Mouse (Mus musculus) hindbrain, embryonic 12.5 days (tissue): ENCODE data around the gene Polr3b. TPM values are rescaled to one million over a fixed set of nuclear protein-coding genes. Genes with fewer than 3 reads are reported as not detected.

Experiments
- ATAC-seq: fragments of 200-750 bp; cut with Nextera tagmentation; 2 replicates; pipeline ENCODE4 v1.8.0; 2017; ENCODE audit warnings: moderate TSS enrichment; ENCODE audit not compliant: low FRiP score
- H3K27ac ChIP-seq: fragments of 300-500 bp; sonication (generic); 2 replicates; pipeline ENCODE4 v1.5.1; 2016; ENCODE audit warnings: mild to moderate bottlenecking
- H3K27me3 ChIP-seq: fragments of 300-500 bp; sonication (generic); 2 replicates; pipeline ENCODE4 v1.6.1; 2016; ENCODE audit warnings: mild to moderate bottlenecking
- H3K36me3 ChIP-seq: fragments of 300-500 bp; sonication (generic); 2 replicates; pipeline ENCODE4 v1.6.1; 2016; ENCODE audit warnings: mild to moderate bottlenecking
- H3K4me1 ChIP-seq: fragments of 300-500 bp; sonication (generic); 2 replicates; pipeline ENCODE4 v1.6.1; 2016
- H3K4me2 ChIP-seq: fragments of 300-500 bp; sonication (generic); replicated peaks from 2 replicates; pipeline ENCODE4 v1.6.1; 2016; ENCODE audit warnings: mild to moderate bottlenecking
- H3K4me3 ChIP-seq: fragments of 300-500 bp; sonication (generic); 2 replicates; pipeline ENCODE4 v1.5.1; 2016; ENCODE audit warnings: mild to moderate bottlenecking
- H3K9ac ChIP-seq: fragments of 300-500 bp; sonication (generic); 2 replicates; pipeline ENCODE4 v1.6.1; 2016; ENCODE audit warnings: mild to moderate bottlenecking, moderate library complexity
- H3K9me3 ChIP-seq: fragments of 300-500 bp; sonication (generic); replicated peaks from 2 replicates; pipeline ENCODE4 v1.6.1; 2016; ENCODE audit warnings: mild to moderate bottlenecking
- WGBS: fragments of 180-500 bp; shearing (Covaris S2); methylation state at CpG from one replicate; pipeline ENCODE4 v1.1.7; 2016; 5-methylcytosine and 5-hydroxymethylcytosine counted together
- polyA plus RNA-seq: library from polyadenylated mRNA; unstranded; fragments of >200 nt; fragmentation: Nextera tagmentation; extraction: Ambion mirVana; gene quantifications from 2 replicates; pipeline ENCODE4 v1.2.1, GENCODE M21; 2016

Gene Polr3b
- polyA plus RNA-seq, 1 experiment from 2014 or later, result 19.3 TPM

DNA sequence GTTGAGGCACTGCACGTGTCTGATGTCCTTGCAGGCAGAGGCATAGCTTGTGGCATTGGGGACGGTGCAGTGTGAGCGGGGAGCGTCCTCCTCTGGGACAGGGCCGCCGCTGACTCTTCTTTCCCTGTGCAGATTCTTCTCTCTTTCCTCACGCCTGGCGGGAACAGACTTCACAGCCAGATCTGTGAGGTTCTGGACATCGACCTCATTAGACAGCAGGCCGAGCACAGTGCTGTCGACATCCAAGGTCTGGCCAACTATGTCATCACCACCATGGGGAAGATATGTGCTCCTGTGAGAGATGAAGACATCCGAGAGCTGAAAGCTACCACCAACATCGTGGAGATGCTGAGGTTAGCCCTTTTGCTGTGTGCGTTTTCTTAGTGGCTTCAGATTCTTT, 31.1 kb upstream of the Polr3b start:
- Histone ChIP-seq H3K9me3 (no peaks in the 10 kb centered on the region), H3K4me1 (no peaks in the 10 kb centered on the region), H3K27ac (no peak overlapping the region), H3K4me2 (no peak overlapping the region), H3K4me3 (no peak overlapping the region), H3K9ac (no peak overlapping the region), H3K27me3 (no peaks in the 10 kb centered on the region), H3K36me3 (peaks cover 7% of the 10 kb centered on the region; the same call in 1 of the 2 replicates)
- ATAC-seq, result no peak
- WGBS, result 86% methylated on average over 14 of the region's 14 CpGs

DNA sequence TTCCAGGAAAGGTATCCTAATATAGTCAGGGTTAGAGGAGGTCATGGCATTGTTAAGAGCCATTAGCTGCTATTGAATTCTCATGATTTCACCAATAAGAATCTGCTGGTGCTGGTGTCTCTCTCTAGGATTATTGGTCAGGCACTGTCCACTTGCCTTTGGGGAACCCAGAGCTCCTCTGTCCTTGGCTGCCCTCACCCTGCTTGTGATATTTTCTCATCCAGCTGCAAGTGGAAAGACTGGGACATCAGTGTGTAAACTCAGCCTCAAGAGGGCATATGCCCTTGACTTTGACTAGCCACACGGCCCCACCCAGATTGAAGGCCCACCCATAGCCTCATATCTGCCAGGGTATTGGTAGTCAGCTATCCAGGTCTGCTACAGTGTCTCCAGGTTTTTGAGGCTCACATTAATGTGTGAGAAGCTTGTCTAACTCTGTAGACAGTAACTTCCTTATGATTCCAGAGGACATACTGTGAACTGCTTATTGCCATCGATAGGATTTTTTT, 30.4 kb upstream of the Polr3b start:
- H3K4me2 ChIP-seq, result no peak overlapping the region
- H3K9me3 ChIP-seq, result no peaks in the 10 kb centered on the region
- peaks cover 7% of the 10 kb centered on the region; the same call in 1 of the 2 replicates for H3K36me3 ChIP-seq
- H3K27ac ChIP-seq, result no peak overlapping the region
- no peak overlapping the region for H3K9ac ChIP-seq
- no peaks in the 10 kb centered on the region for H3K27me3 ChIP-seq
- WGBS, result 88% methylated on average over 2 of the region's 2 CpGs
- no peak for ATAC-seq
- H3K4me3 ChIP-seq, result no peak overlapping the region
- no peaks in the 10 kb centered on the region for H3K4me1 ChIP-seq

DNA sequence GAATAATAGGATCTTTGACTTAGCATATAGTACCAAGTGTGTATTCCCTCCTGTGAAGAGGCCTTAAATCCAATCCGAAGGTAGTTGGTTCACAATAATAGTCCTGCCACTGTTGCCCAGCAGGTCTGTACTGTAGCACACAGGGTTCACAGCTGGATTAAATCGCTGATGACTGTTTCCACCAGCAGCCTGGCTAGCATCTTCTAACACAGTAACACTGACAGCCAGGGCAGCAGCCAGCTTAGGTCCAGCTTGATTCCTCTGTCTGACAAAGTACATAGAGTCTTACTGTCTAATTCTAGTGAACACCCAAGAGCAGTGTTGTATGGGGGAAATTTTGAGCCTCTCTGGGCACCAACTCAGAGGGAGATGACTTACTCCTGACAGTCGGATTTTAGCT, 29.3 kb upstream of the Polr3b start:
- H3K36me3 ChIP-seq, result peaks cover 7% of the 10 kb centered on the region; the same call in 1 of the 2 replicates
- H3K4me1 ChIP-seq, result no peaks in the 10 kb centered on the region
- H3K4me2 ChIP-seq, result no peak overlapping the region
- H3K9me3 ChIP-seq, result no peaks in the 10 kb centered on the region
- no peaks in the 10 kb centered on the region for H3K27me3 ChIP-seq
- no peak overlapping the region for H3K4me3 ChIP-seq
- H3K9ac ChIP-seq, result no peak overlapping the region
- no peak for ATAC-seq
- H3K27ac ChIP-seq, result no peak overlapping the region
- 60% methylated on average over 3 of the region's 3 CpGs for WGBS

DNA sequence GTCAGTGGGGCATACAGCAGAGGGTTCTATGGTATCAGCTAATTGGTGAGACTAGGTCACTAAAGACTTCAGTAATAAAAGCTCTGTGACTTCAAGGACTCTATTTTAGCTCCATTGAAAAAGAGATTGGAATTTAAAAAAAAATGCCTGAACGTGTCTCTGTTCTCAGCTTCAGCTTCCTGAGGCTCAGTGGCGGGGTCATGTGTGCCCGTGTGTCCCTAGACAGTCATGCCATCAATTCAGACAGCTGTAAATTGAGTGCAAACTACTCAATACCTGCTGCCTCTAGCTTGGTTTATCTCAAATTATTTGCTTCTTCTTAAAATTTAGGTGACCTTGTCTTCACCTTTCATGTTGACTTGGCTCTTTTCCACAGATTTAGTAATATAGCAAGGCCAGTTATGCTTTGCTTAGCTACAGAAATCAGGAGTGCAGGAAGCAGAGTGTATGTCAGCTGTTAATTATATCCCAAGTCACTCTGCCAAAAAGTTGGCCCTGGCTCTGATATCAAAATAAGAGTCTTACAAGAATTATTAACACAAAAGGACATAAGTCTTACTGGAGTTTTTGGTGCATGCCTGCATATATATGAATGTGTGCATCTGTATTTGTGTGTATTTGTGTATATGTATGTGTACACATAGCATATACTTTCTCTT, 24.8 kb upstream of the Polr3b start:
- 59% methylated on average over 3 of the region's 3 CpGs for WGBS
- H3K27me3 ChIP-seq, result no peaks in the 10 kb centered on the region
- H3K4me1 ChIP-seq, result no peaks in the 10 kb centered on the region
- H3K9me3 ChIP-seq, result no peaks in the 10 kb centered on the region
- no peak overlapping the region for H3K4me3 ChIP-seq
- no peak for ATAC-seq
- H3K9ac ChIP-seq, result no peak overlapping the region
- H3K36me3 ChIP-seq, result 0 out of 2 replicates have a peak, but pooled peaks cover 3% of the 10 kb centered on the region
- no peak overlapping the region for H3K27ac ChIP-seq
- H3K4me2 ChIP-seq, result no peak overlapping the region

DNA sequence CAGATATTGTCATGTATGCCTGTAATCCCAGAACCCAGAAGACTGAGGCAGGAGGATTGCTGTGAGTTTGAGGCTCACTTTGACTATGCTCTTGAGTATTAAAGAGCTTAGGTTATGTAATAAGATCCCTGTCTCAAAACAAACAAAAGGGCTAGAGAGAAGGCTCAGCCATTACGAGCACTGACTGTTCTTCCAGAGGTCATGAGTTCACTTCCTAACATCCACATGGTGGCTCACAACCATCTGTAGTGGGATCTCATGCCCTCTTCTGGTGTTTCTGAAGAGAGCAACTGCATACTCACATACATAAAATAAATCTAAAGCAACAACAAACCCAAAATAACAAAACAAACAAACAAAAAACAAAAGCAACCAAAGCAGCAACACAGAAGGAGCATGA, 23.9 kb upstream of the Polr3b start:
- 35% methylated on average over 1 of the region's 1 CpGs for WGBS
- no peak for ATAC-seq

DNA sequence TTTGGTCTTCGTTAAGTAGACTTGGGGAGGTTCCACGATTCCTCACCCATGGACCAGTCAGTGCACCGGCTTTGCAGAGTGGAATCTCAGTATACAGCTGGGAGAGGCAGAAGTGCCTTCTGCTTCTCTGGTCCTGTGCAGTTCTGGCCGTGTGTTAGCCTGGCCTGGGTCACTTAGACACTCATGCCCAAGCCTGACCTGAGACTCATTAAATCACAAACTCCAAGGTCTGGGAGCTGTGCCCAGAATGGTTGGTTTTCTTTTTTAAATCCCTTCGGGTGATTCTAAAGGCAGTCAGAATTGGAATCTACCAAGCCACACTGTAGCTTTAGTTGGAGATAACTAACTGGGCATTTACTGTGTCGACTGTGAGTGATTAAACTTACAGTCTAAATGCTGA, 22.0 kb upstream of the Polr3b start:
- H3K9me3 ChIP-seq, result no peaks in the 10 kb centered on the region
- 89% methylated on average over 6 of the region's 6 CpGs for WGBS
- H3K27me3 ChIP-seq, result no peaks in the 10 kb centered on the region
- H3K27ac ChIP-seq, result no peak overlapping the region
- H3K4me1 ChIP-seq, result no peaks in the 10 kb centered on the region
- H3K4me3 ChIP-seq, result no peak overlapping the region
- no peak for ATAC-seq
- no peak overlapping the region for H3K9ac ChIP-seq
- no peaks in the 10 kb centered on the region; the same call in 1 of the 2 replicates for H3K36me3 ChIP-seq
- no peak overlapping the region for H3K4me2 ChIP-seq

More for the DNA sequence above, 23.9 kb upstream of the Polr3b start:
- no peak overlapping the region for H3K4me2 ChIP-seq
- no peak overlapping the region for H3K9ac ChIP-seq
- H3K36me3 ChIP-seq, result 0 out of 2 replicates have a peak, but pooled peaks cover 3% of the 10 kb centered on the region
- H3K4me1 ChIP-seq, result no peaks in the 10 kb centered on the region
- no peak overlapping the region for H3K4me3 ChIP-seq
- no peaks in the 10 kb centered on the region for H3K9me3 ChIP-seq
- H3K27ac ChIP-seq, result no peak overlapping the region
- no peaks in the 10 kb centered on the region for H3K27me3 ChIP-seq

DNA sequence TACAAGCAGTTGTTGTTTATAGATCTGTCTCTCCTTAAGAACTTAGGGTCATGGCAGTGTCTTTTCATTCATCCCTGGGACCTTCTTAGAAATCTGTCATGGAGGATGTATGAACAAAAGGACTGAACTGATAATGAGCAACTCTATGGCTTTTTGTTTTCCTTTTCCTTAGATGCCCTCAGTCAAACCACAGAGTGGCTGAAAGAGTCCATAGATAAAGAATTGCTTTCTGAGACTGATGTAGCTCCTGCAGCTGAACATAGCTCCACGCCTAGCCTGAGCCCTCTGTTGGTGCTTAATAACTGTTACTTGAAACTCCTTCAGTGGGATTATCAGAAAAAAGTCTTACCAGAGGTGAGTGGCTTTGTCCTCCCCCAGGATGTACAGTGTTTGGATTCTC, 17.8 kb upstream of the Polr3b start:
- no peak overlapping the region for H3K9ac ChIP-seq
- ATAC-seq, result no peak
- H3K4me1 ChIP-seq, result no peaks in the 10 kb centered on the region
- no peaks in the 10 kb centered on the region for H3K27me3 ChIP-seq
- H3K36me3 ChIP-seq, result peaks cover 4% of the 10 kb centered on the region; the same call in 1 of the 2 replicates
- H3K9me3 ChIP-seq, result no peaks in the 10 kb centered on the region
- 53% methylated on average over 1 of the region's 1 CpGs for WGBS
- H3K4me2 ChIP-seq, result no peak overlapping the region
- H3K4me3 ChIP-seq, result no peak overlapping the region
- no peak overlapping the region for H3K27ac ChIP-seq

DNA sequence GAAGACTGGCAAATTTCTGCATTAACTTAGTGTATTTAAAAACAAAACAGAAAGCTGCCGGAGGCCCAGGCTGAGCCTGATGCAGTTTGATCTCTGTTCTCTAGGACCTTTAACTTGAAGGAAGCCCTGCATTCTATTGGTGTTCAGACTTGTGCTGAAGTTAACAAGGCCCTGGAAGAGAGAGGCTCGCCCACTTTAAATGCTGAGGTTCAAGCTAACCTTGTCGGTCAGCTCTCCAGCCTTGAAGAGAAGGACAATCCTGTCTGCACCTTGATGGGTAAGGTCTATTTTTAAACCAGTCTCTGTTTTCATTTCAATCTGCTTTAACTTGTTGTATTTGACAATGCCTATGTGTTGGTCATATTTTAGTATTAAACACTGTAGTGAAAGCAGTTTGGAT, 13.7 kb upstream of the Polr3b start:
- Histone ChIP-seq H3K4me1 (no peaks in the 10 kb centered on the region), H3K9me3 (no peaks in the 10 kb centered on the region), H3K36me3 (peaks cover 4% of the 10 kb centered on the region; the same call in 1 of the 2 replicates), H3K4me2 (no peak overlapping the region), H3K4me3 (no peak overlapping the region), H3K27me3 (no peaks in the 10 kb centered on the region), H3K27ac (no peak overlapping the region), H3K9ac (no peak overlapping the region)
- 84% methylated on average over 3 of the region's 3 CpGs for WGBS
- no peak for ATAC-seq

DNA sequence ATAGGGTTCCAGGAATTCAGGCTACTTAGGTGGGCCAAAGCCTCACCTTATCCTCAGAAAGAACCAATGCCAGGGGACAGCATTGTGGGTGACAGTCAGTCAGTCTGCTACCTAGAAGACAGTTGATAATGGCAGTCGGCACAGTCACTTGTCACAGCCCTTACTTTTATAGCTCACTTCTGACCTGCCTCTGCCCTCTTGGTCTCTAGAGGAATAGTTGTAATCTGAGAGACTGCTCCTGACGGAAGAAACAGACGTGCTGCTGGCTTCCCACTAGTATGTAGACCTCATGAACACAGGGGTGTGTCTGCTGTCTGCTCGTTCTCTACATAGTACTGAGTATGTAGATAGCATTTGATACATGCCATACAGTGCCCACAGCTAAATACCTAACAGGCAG, 11.8 kb upstream of the Polr3b start:
- WGBS, result 65% methylated on average over 4 of the region's 4 CpGs
- H3K4me2 ChIP-seq, result no peak overlapping the region
- H3K4me1 ChIP-seq, result no peaks in the 10 kb centered on the region

DNA sequence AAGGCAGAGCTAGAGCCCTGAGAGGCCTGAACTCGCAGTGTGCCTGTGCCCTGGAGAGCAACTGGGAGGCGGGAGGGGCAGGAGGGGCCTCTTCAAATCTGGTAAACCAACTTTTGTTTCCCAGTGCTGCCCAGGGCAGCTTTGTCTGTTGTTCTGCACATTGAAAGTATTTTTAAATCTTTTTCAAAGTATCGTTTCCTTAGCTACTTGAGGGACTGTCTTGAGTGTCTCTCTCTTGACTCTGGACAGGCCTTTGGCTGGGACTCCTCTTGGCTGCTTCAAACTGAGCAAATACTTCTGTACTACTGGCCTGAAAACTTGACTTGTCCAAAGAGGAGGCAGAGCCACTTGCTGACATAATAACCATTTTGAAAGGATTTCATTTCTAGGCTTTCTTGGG, 11.3 kb upstream of the Polr3b start:
- no peak overlapping the region for H3K27ac ChIP-seq
- 0 out of 2 replicates have a peak, but pooled peaks cover 4% of the 10 kb centered on the region for H3K36me3 ChIP-seq
- no peaks in the 10 kb centered on the region for H3K27me3 ChIP-seq
- H3K9ac ChIP-seq, result no peak overlapping the region
- H3K9me3 ChIP-seq, result no peaks in the 10 kb centered on the region
- ATAC-seq, result no peak
- H3K4me1 ChIP-seq, result no peaks in the 10 kb centered on the region
- WGBS, result 72% methylated on average over 3 of the region's 3 CpGs
- no peak overlapping the region for H3K4me3 ChIP-seq
- H3K4me2 ChIP-seq, result no peak overlapping the region

More for the DNA sequence above, 11.8 kb upstream of the Polr3b start:
- H3K27ac ChIP-seq, result no peak overlapping the region
- no peak overlapping the region for H3K4me3 ChIP-seq
- H3K9ac ChIP-seq, result no peak overlapping the region
- 0 out of 2 replicates have a peak, but pooled peaks cover 4% of the 10 kb centered on the region for H3K36me3 ChIP-seq
- H3K27me3 ChIP-seq, result no peaks in the 10 kb centered on the region
- ATAC-seq, result no peak
- H3K9me3 ChIP-seq, result no peaks in the 10 kb centered on the region

DNA sequence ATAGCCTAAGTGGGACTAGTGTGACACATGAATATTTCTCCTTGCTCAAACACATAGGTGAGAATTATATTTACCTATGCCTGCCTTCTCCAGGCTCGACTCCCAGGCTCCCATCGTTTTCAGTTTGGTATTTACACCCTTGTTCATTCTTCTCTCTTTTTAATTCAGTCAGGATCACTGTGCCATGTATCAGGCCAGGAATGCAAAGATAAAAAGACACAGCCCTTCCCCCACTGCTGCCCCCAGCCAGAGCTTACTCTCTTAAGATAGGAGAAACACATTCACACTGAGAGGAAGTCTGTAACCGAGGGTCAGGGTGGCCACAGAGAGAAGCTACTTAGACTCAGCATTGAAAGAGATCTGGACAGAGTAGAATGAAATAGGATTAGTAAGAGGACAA, 10.4 kb upstream of the Polr3b start:
- Histone ChIP-seq H3K27me3 (no peaks in the 10 kb centered on the region), H3K4me2 (no peak overlapping the region), H3K27ac (no peak overlapping the region), H3K36me3 (no peaks in the 10 kb centered on the region), H3K9ac (no peak overlapping the region), H3K9me3 (no peaks in the 10 kb centered on the region), H3K4me1 (no peaks in the 10 kb centered on the region), H3K4me3 (no peak overlapping the region)
- WGBS, result 57% methylated on average over 3 of the region's 3 CpGs
- ATAC-seq, result no peak

DNA sequence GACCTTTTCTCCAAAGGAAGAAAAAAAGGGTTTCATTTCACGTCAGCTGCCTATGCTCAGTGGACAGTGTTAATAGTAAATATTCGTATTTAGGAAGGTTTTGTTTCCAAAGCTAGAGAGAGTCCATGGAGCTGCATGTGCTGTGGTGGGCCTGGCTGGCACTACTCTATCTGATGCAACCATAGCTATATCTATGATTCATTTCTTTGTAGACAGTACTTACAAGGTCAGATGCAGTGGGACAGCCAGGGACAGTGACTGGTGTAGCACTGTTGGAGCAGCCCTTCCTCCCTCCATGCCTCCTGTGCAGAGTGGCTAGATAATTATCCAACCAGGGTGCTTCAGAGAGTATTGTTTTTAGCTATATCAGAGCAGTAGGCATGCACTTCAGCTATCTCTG, 9.8 kb upstream of the Polr3b start:
- WGBS, result 72% methylated on average over 2 of the region's 2 CpGs
- Histone ChIP-seq H3K27ac (no peak overlapping the region), H3K9me3 (no peaks in the 10 kb centered on the region), H3K4me1 (no peaks in the 10 kb centered on the region), H3K36me3 (no peaks in the 10 kb centered on the region), H3K27me3 (no peaks in the 10 kb centered on the region), H3K4me2 (no peak overlapping the region), H3K9ac (no peak overlapping the region), H3K4me3 (no peak overlapping the region)
- no peak for ATAC-seq

DNA sequence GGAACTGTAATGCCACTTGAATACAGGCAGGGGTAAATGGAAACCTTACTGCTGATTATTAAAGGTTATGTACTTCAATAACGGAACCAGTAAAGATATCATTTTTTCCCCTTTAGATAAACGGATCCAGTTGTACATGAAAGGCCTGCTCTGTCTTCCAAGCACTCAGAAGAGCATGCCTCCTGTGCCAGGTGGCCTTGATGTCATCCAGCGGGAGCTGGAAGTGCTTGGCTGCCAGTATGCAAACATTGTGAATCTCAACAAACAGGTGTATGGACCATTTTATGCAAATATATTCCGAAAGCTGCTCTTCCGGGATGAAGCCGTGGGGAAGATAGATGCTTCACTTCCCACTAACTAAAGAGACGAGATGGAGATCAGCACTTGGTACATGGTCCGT, 8.7 kb upstream of the Polr3b start:
- H3K4me3 ChIP-seq, result no peak overlapping the region
- no peak overlapping the region for H3K4me2 ChIP-seq
- H3K9ac ChIP-seq, result no peak overlapping the region
- H3K27me3 ChIP-seq, result no peaks in the 10 kb centered on the region
- 82% methylated on average over 8 of the region's 8 CpGs for WGBS
- H3K36me3 ChIP-seq, result no peaks in the 10 kb centered on the region
- H3K4me1 ChIP-seq, result no peaks in the 10 kb centered on the region
- H3K27ac ChIP-seq, result no peak overlapping the region
- ATAC-seq, result no peak
- no peaks in the 10 kb centered on the region for H3K9me3 ChIP-seq
